Mouse (Mus musculus) liver, embryonic 13.5 days (tissue): ENCODE data around the gene Lrrc45. TPM values are rescaled to one million over a fixed set of nuclear protein-coding genes. Genes with fewer than 3 reads are reported as not detected.

Experiments
- ATAC-seq: fragments of 200-750 bp; cut with Nextera tagmentation; 2 replicates; pipeline ENCODE4 v1.8.0; 2017; ENCODE audit warnings: low read depth, mild to moderate bottlenecking, moderate number of reproducible peaks, moderate library complexity
- DNase-seq: peaks from one replicate; pipeline ENCODE4 v3.0.0; 2022
- H3K27ac ChIP-seq: fragments of 300-500 bp; sonication (generic); 2 replicates; pipeline ENCODE4 v1.5.1; 2015; ENCODE audit warnings: moderate library complexity, mild to moderate bottlenecking, inconsistent platforms
- H3K27me3 ChIP-seq: fragments of 300-500 bp; sonication (generic); 2 replicates; pipeline ENCODE4 v1.6.1; 2015; ENCODE audit warnings: mild to moderate bottlenecking, inconsistent platforms
- H3K36me3 ChIP-seq: fragments of 300-500 bp; sonication (generic); 2 replicates; pipeline ENCODE4 v1.6.1; 2015; ENCODE audit warnings: mild to moderate bottlenecking, inconsistent platforms
- H3K4me1 ChIP-seq: fragments of 300-500 bp; sonication (generic); replicated peaks from 2 replicates; pipeline ENCODE4 v1.6.1; 2015; ENCODE audit warnings: inconsistent platforms
- H3K4me2 ChIP-seq: fragments of 300-500 bp; sonication (generic); 2 replicates; pipeline ENCODE4 v1.6.1; 2015; ENCODE audit warnings: inconsistent platforms, mild to moderate bottlenecking, moderate library complexity
- H3K4me3 ChIP-seq: fragments of 300-500 bp; sonication (generic); replicated peaks from 2 replicates; pipeline ENCODE4 v1.5.1; 2015; ENCODE audit warnings: mild to moderate bottlenecking, inconsistent platforms
- H3K9ac ChIP-seq: fragments of 300-500 bp; sonication (generic); 2 replicates; pipeline ENCODE4 v1.6.1; 2015; ENCODE audit warnings: mild to moderate bottlenecking, inconsistent platforms
- H3K9me3 ChIP-seq: fragments of 300-500 bp; sonication (generic); replicated peaks from 2 replicates; pipeline ENCODE4 v1.6.1; 2016; ENCODE audit warnings: inconsistent platforms
- WGBS: fragments of 180-500 bp; shearing (Covaris S2); methylation state at CpG from one replicate; pipeline ENCODE4 v1.1.7; 2015; ENCODE audit not compliant: insufficient replicate concordance; 5-methylcytosine and 5-hydroxymethylcytosine counted together
- polyA plus RNA-seq: library from polyadenylated mRNA; unstranded; fragments of >200 nt; fragmentation: Nextera tagmentation; extraction: Ambion mirVana; gene quantifications from 2 replicates; pipeline ENCODE4 v1.2.1, GENCODE M21; 2015

The Lrrc45 gene
- polyA plus RNA-seq, 1 experiment from 2014 or later, result 13.0 TPM

DNA sequence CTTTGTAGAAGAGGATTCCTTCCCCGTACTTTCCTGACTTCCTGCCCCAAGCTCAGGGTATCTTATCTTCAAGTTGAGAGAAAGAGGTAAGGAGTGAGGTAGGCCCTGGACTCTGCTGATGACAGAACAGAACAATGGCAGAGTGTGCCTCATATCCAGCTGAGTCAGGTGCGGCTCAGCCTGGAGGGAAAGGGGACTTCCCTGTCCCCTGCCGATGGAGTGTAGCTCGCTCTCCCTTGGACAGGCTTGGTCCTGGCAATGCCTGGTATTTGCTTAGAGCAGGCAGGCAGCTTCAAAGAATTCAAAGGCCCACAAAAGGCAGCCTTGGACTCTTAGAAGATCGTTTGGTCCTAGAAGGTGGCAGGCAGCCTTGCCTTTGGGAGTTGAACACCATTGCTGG is 7.6 kb upstream of the Lrrc45 start:
- Histone ChIP-seq H3K36me3 (peaks cover 41% of the 10 kb centered on the region), H3K4me3 (no peak overlapping the region), H3K27ac (no peak overlapping the region), H3K4me2 (no peak overlapping the region), H3K9ac (no peak overlapping the region), H3K4me1 (peaks cover 10% of the 10 kb centered on the region), H3K9me3 (no peaks in the 10 kb centered on the region), H3K27me3 (no peaks in the 10 kb centered on the region)
- 68% methylated on average over 5 of the region's 5 CpGs for WGBS
- ATAC-seq (no peak), DNase-seq (no peak)

DNA sequence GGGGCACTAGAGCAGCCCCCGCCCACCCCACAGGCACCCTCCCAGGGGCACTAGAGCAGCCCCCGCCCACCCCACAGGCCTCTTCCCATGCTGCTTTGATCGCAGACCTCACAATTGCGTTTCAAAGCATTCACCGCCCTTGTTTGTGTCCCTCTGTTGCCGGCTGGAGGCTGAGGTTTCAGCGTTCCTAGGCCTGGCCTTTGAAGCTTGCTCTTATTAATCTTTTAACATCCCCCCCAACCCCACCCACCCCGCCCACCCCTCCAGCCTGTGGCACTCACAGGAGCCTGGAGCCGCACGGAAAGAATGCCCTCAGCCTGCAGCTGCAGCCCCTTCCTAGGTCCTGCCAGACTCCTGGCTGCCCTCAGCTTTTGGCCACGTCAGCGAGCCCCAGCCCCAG is 6.5 kb upstream of the Lrrc45 start:
- Histone ChIP-seq H3K9me3 (no peaks in the 10 kb centered on the region), H3K36me3 (peaks cover 39% of the 10 kb centered on the region), H3K9ac (no peak overlapping the region), H3K4me1 (peaks cover 12% of the 10 kb centered on the region), H3K4me3 (no peak overlapping the region), H3K4me2 (no peak overlapping the region), H3K27me3 (no peaks in the 10 kb centered on the region), H3K27ac (no peak overlapping the region)
- 46% methylated on average over 11 of the region's 12 CpGs for WGBS
- no peak for DNase-seq
- no peak for ATAC-seq

DNA sequence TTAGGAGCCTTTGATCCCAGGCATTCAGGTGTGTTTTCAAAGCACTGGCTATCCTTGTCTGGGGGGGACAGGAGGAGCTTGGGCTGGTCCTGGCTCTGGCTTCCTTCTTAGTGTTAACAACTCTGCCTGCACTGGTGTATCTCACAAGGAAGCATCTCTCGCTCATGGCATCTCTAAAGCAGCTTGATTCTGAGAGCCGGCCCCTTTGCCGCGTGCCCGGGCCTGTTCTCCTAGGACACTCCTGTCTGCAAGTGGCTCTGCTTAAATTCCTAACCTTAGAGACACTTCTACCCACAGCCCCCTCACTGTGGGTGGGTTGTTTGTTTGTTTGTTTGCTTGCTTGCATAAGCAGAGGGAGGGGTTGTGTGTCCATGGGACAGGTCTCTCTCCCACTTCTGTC is 5.8 kb upstream of the Lrrc45 start:
- H3K9ac ChIP-seq, result no peak overlapping the region

DNA sequence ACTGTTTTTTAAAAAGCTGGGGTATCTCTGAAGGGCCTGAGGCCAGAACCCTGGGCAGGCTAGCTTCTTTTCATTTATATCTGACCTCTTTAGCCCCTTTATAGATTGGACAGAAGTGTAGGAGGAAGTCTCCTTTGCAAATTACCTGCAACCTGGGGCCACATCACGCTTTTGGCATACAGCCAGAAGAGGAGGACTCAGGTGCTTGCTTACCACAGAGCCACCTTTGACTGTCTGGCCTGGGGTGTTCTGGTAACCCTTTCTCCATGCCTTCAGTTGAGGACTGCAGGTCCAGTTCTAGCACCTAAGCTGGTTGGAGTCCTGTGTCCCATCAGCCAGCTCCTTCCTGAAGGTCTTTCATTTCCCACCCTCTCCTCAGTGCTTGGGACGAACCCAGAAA is 4.2 kb upstream of the Lrrc45 start:
- ATAC-seq, result no peak

More for the DNA sequence above, 5.8 kb upstream of the Lrrc45 start:
- Histone ChIP-seq H3K27me3 (no peaks in the 10 kb centered on the region), H3K27ac (no peak overlapping the region), H3K36me3 (peaks cover 35% of the 10 kb centered on the region), H3K4me1 (peaks cover 20% of the 10 kb centered on the region), H3K4me2 (no peak overlapping the region), H3K4me3 (no peak overlapping the region), H3K9me3 (no peaks in the 10 kb centered on the region)
- DNase-seq (no peak), ATAC-seq (no peak)
- WGBS, result 64% methylated on average over 5 of the region's 5 CpGs

DNA sequence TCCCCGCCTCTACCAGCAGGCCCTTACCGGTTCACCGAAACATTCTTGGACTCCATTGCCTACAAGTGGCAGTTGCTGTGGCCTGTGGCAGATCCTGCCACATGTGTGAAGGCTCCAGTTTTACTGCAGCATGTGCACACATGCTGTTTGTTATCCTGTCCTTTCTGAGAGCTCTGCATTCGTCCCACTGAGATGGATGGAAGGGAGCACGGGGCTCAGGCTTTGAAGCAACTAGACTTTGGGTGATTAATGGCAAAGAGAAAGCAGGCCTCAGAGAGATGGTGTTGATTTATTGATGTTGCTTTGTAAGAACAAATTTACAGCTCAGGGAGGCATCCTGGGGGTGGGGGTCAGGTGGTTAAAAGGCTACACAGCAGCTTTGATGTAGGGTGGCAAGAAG is 3.1 kb upstream of the Lrrc45 start:
- WGBS, result 73% methylated on average over 5 of the region's 5 CpGs
- no peak overlapping the region for H3K4me2 ChIP-seq

More for the DNA sequence above, 4.2 kb upstream of the Lrrc45 start:
- H3K4me2 ChIP-seq, result no peak overlapping the region
- no peak for DNase-seq
- H3K36me3 ChIP-seq, result peaks cover 27% of the 10 kb centered on the region
- H3K27ac ChIP-seq, result no peak overlapping the region
- H3K9ac ChIP-seq, result no peak overlapping the region
- no peaks in the 10 kb centered on the region for H3K9me3 ChIP-seq
- H3K4me3 ChIP-seq, result no peak overlapping the region
- H3K4me1 ChIP-seq, result peaks cover 25% of the 10 kb centered on the region
- WGBS, result 73% methylated on average over 2 of the region's 2 CpGs
- no peaks in the 10 kb centered on the region for H3K27me3 ChIP-seq

DNA sequence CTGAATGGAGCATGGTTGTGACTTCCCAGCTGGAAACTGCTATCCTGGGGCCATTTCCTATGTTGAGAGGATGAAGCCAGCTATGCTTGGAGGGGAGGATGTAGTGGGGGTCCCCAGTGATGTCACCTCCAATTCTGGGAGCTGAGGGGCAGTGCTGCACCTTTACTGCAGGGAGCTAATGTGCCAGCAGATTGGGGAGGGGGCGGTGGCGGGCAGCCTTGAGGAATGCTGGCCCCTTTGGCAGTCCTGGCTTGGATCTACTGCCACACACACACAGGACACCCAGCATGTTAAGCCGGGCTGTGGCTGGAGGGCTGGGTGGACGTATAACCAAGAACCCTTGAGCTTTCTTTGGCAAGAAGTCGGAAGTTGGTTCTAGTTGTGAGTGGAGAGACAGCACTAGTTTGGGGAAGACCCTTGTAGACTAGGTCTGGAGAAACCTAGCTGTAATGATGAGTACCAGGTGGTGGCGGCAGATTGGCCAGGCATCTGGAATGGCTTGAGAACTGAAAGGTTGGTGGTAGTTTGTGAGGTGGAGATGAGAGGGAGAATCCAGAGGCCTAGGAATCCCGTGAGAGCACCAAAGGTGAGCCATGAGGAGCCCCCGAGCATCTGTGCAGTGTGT is 1.6 kb upstream of the Lrrc45 start:
- Histone ChIP-seq H3K4me3 (peak overlapping the region; percentile 76), H3K27ac (no peak overlapping the region), H3K4me2 (peak overlapping the region; percentile 99; the same call in 1 of the 2 replicates)

More for the DNA sequence above, 3.1 kb upstream of the Lrrc45 start:
- DNase-seq (no peak), ATAC-seq (no peak)
- H3K4me1 ChIP-seq, result peaks cover 36% of the 10 kb centered on the region
- H3K4me3 ChIP-seq, result no peak overlapping the region
- no peak overlapping the region for H3K27ac ChIP-seq
- H3K9me3 ChIP-seq, result no peaks in the 10 kb centered on the region
- no peaks in the 10 kb centered on the region for H3K27me3 ChIP-seq
- peaks cover 30% of the 10 kb centered on the region for H3K36me3 ChIP-seq
- no peak overlapping the region for H3K9ac ChIP-seq

DNA sequence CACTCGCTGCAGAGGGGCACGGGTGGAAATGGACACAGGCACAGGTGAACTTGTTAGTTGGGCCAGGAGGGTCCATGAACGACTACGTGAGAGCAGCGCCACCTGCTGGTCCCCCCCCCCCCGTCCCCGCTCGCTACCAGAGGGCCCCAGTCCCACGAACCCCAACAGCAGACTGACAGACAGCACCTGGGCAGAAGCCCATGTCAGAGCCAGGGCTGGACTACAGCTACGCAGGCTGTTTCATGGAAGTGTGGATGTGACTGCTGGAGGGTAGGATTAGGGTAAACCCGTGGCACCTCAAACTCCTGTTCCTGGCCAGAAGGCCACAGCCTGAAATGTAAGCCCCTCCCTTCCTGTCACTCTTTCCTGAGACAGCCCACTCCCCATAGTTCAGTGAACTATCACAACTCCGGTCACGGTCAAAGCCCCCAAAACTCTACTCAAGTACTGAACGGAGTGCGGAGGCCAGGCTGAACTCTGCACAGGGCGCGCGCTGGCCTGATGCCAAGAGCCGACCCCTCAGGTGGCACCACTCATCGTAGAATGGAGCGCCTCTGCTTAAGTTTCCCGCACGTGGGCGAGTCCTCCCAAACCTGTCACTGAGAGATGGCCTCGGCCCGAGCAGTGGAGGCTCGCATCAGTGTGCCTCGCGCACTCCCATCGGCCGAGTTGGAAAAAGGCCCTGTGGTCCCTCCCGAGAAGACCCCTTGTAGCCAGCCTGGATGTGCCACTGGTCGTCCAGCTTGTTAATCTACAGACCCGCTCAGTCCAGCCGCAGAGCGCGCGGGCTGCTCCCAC is 755 bp upstream of the Lrrc45 start:
- no peaks in the 10 kb centered on the region for H3K9me3 ChIP-seq
- peak; percentile 16; the same call in 1 of the 2 replicates for ATAC-seq
- no peaks in the 10 kb centered on the region for H3K27me3 ChIP-seq

More for the DNA sequence above, 1.6 kb upstream of the Lrrc45 start:
- peak overlapping the region; percentile 83; the same call in 1 of the 2 replicates for H3K9ac ChIP-seq
- peaks cover 37% of the 10 kb centered on the region for H3K36me3 ChIP-seq
- 68% methylated on average over 8 of the region's 8 CpGs for WGBS
- peaks cover 34% of the 10 kb centered on the region for H3K4me1 ChIP-seq
- no peak for ATAC-seq
- DNase-seq, result no peak
- H3K27me3 ChIP-seq, result no peaks in the 10 kb centered on the region
- no peaks in the 10 kb centered on the region for H3K9me3 ChIP-seq

DNA sequence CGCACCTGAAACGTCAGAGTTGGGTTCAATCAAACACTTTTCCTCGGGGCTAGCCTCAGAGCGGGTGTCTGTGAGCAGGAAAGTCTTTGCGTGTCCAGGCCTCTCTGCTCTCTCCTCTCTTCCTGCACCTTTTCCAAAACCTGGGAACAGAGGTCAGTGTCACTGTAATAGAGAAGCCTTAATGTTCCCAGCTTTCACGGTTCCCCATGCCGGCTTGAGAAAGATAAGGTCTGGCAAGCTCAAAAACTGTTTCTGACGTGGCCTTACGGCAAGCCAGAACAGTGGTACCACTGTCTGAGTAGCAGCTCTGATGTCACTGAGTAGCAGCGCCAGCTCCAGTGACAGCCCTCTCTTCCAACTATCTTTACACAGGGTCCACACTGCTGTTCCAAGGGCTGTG is 821 bp downstream of the Lrrc45 start:
- H3K27ac ChIP-seq, result no peak overlapping the region
- DNase-seq (no peak), ATAC-seq (no peak)
- H3K27me3 ChIP-seq, result no peaks in the 10 kb centered on the region; the same call in 1 of the 2 replicates
- 39% methylated on average over 10 of the region's 10 CpGs for WGBS
- H3K4me3 ChIP-seq, result peak overlapping the region; percentile 76
- H3K9ac ChIP-seq, result peak overlapping the region; percentile 79
- H3K9me3 ChIP-seq, result no peaks in the 10 kb centered on the region
- peaks cover 34% of the 10 kb centered on the region for H3K4me1 ChIP-seq
- peak overlapping the region; percentile 99 for H3K4me2 ChIP-seq
- peaks cover 49% of the 10 kb centered on the region for H3K36me3 ChIP-seq

More for the DNA sequence above, 755 bp upstream of the Lrrc45 start:
- DNase-seq, result peak; percentile 22
- WGBS, result under 1% methylated on average over 38 of the region's 38 CpGs
- H3K36me3 ChIP-seq, result peaks cover 45% of the 10 kb centered on the region
- peaks cover 34% of the 10 kb centered on the region for H3K4me1 ChIP-seq
- H3K27ac ChIP-seq, result peak overlapping the region; percentile 78
- peak overlapping the region; percentile 83 for H3K9ac ChIP-seq
- peak overlapping the region; percentile 99 for H3K4me2 ChIP-seq
- H3K4me3 ChIP-seq, result peak overlapping the region; percentile 76

DNA sequence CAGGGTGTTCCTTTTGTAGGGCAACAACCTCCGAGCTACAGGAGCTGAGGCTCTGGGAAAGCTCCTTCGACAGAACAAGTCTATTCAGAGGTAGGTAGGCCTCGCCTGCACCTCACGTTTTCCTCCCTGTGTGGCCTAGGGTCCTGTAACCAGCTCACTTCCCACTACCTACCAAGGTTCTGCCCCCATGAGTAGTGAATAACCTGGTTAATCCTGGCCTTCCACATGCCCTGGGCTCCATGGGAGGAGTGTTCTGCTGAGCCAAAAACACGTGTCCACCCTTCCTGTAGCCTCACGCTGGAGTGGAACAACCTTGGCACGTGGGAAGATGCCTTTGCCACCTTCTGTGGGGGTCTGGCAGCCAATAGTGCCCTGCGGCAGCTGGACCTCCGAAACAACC is 1.4 kb downstream of the Lrrc45 start:
- H3K9ac ChIP-seq, result 0 out of 2 replicates have a peak overlapping the region, but pooled peaks have one; percentile 79
- H3K27ac ChIP-seq, result no peak overlapping the region; the same call in 1 of the 2 replicates
- peaks cover 49% of the 10 kb centered on the region for H3K36me3 ChIP-seq
- peak overlapping the region; percentile 76; the same call in 1 of the 2 replicates for H3K4me3 ChIP-seq
- H3K4me2 ChIP-seq, result peak overlapping the region; percentile 99
- WGBS, result 85% methylated on average over 9 of the region's 9 CpGs
- no peak for ATAC-seq
- DNase-seq, result no peak
- H3K27me3 ChIP-seq, result peaks cover 6% of the 10 kb centered on the region
- H3K9me3 ChIP-seq, result no peaks in the 10 kb centered on the region
- H3K4me1 ChIP-seq, result peaks cover 34% of the 10 kb centered on the region

DNA sequence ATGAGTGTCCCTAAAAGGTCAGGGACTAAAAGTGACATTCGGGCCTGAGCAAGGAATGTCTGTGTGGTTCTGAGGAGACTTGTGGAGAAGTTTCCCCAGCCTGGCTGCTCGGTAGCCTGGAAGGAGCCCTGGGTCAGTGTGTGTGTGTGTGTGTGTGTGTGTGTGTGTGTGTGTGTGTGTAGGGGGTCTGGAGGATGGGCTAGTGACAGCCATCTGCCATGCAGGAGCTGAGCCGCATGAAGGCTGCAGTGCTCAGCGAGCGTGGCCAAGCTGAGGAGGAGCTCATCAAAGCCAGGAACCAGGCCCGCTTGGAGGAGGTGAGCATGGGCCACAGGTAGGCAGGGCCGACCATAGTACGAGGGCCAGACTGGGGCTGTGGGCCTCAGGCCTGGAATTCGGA is 5.5 kb downstream of the Lrrc45 start:
- no peak overlapping the region for H3K4me3 ChIP-seq
- peaks cover 32% of the 10 kb centered on the region for H3K36me3 ChIP-seq
- no peak overlapping the region for H3K27ac ChIP-seq
- no peak overlapping the region for H3K4me2 ChIP-seq
- H3K4me1 ChIP-seq, result peaks cover 37% of the 10 kb centered on the region
- WGBS, result 79% methylated on average over 9 of the region's 9 CpGs
- H3K9me3 ChIP-seq, result no peaks in the 10 kb centered on the region
- no peak overlapping the region for H3K9ac ChIP-seq
- peaks cover 41% of the 10 kb centered on the region for H3K27me3 ChIP-seq
- ATAC-seq, result no peak
- DNase-seq, result no peak

DNA sequence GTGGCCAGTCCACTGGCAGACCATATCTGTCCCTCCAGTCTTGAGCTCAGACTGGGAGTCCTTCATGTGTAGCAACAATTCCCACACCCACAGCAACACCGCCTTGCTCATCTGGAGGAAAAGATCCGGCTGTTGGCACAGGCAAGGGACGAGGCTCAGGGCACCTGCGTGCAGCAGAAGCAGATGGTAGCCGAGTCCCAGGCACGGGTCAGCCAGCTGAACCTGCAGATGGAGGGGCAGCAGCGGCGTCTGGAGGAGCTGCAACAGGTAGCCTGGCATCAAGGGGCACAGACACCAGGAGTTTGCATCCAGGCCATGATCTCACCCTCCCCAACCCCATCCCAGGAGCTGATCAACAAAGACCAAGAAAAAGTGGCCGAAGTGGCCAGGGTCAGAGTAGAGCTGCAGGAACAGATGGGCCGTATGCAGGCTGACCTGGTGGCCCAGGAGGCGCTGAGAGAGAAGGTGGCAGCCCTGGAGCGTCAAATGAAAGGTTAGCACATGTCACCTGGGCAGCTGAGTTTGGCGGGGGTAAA is 6.2 kb downstream of the Lrrc45 start:
- H3K36me3 ChIP-seq, result peaks cover 32% of the 10 kb centered on the region
- H3K9ac ChIP-seq, result no peak overlapping the region
- H3K9me3 ChIP-seq, result no peaks in the 10 kb centered on the region
- peaks cover 30% of the 10 kb centered on the region for H3K4me1 ChIP-seq
- no peak for ATAC-seq
- H3K27me3 ChIP-seq, result peaks cover 41% of the 10 kb centered on the region
- H3K4me3 ChIP-seq, result no peak overlapping the region
- no peak overlapping the region for H3K4me2 ChIP-seq
- no peak for DNase-seq
- 82% methylated on average over 13 of the region's 13 CpGs for WGBS
- H3K27ac ChIP-seq, result no peak overlapping the region
